Mouse (Mus musculus): Measurements from ENCODE around the gene Capn9. TPM values are rescaled to one million over a fixed set of nuclear protein-coding genes. Genes with fewer than 3 reads are reported as not detected.
A peak's percentile ranks its signal among the peaks of the same experiment; 100 is the strongest.

The Capn9 gene
- polyA plus RNA-seq (2015; fragmentation: Nextera tagmentation; extraction: Ambion mirVana): 0.15 TPM in 1 of 2 replicates, not detected in the other

- Histone ChIP-seq H3K9ac (0 out of 2 replicates have a peak within 1 kb of the TSS, but pooled peaks have one; percentile 25), H3K36me3 (no peaks in the 10 kb centered on the region), H3K4me3 (no peak within 1 kb of the TSS), H3K4me1 (0 out of 2 replicates have a peak, but pooled peaks cover 4% of the 10 kb centered on the region), H3K9me3 (no peaks in the 10 kb centered on the region), H3K4me2 (replicated peaks) (no peak within 1 kb of the TSS), H3K27ac (no peak within 1 kb of the TSS), H3K27me3 (no peaks in the 10 kb centered on the region)
- no peak for ATAC-seq (ENCODE audit: low FRiP score, low read depth)
- WGBS: 88% methylated on average over 8 of the region's 8 CpGs
Observed at GRCm38 (mm10) chr8:124575811-124576210, at the start of gene Capn9. Gene Capn9, plus strand, starts transcription at chr8:124576111.

GRCm38 (mm10) chr8:124526261-124526660, 49.6 kb upstream of the Capn9 start:
- WGBS: 93% methylated on average over 11 of the region's 11 CpGs
- Histone ChIP-seq H3K27me3 (no peaks in the 10 kb centered on the region), H3K4me3 (no peak overlapping the region), H3K4me1 (peaks cover 10% of the 10 kb centered on the region), H3K4me2 (replicated peaks) (no peak overlapping the region), H3K27ac (no peak overlapping the region), H3K36me3 (peaks cover 70% of the 10 kb centered on the region), H3K9ac (no peak overlapping the region), H3K9me3 (no peaks in the 10 kb centered on the region)
- no peak for ATAC-seq (ENCODE audit: low FRiP score, low read depth)

- 87% methylated on average over 14 of the region's 14 CpGs for WGBS
- Histone ChIP-seq H3K4me3 (no peak overlapping the region), H3K36me3 (peaks cover 92% of the 10 kb centered on the region), H3K9me3 (no peaks in the 10 kb centered on the region), H3K27me3 (no peaks in the 10 kb centered on the region), H3K9ac (no peak overlapping the region), H3K4me2 (replicated peaks) (no peak overlapping the region), H3K27ac (no peak overlapping the region), H3K4me1 (no peaks in the 10 kb centered on the region)
- no peak for ATAC-seq (ENCODE audit: low FRiP score, low read depth)
Observed at GRCm38 (mm10) chr8:124530076-124530475, 45.8 kb upstream of the Capn9 start.

GRCm38 (mm10) chr8:124530556-124530955, 45.4 kb upstream of the Capn9 start:
- Histone ChIP-seq H3K27me3 (no peaks in the 10 kb centered on the region), H3K36me3 (peaks cover 94% of the 10 kb centered on the region), H3K4me1 (no peaks in the 10 kb centered on the region), H3K27ac (no peak overlapping the region), H3K4me2 (replicated peaks) (no peak overlapping the region), H3K9ac (no peak overlapping the region), H3K9me3 (no peaks in the 10 kb centered on the region), H3K4me3 (no peak overlapping the region)
- 85% methylated on average over 7 of the region's 7 CpGs for WGBS
- ATAC-seq (ENCODE audit: low FRiP score, low read depth): no peak

- Histone ChIP-seq H3K36me3 (peaks cover 94% of the 10 kb centered on the region), H3K4me1 (no peaks in the 10 kb centered on the region), H3K9ac (no peak overlapping the region), H3K4me2 (replicated peaks) (no peak overlapping the region), H3K27me3 (no peaks in the 10 kb centered on the region), H3K27ac (no peak overlapping the region), H3K4me3 (no peak overlapping the region), H3K9me3 (no peaks in the 10 kb centered on the region)
- ATAC-seq (ENCODE audit: low FRiP score, low read depth): no peak
- 89% methylated on average over 4 of the region's 4 CpGs for WGBS
Observed at GRCm38 (mm10) chr8:124530996-124531395, 44.9 kb upstream of the Capn9 start.

GRCm38 (mm10) chr8:124532626-124533025, 43.3 kb upstream of the Capn9 start:
- 93% methylated on average over 3 of the region's 3 CpGs for WGBS
- H3K9me3 ChIP-seq: no peaks in the 10 kb centered on the region
- H3K36me3 ChIP-seq: peaks cover 89% of the 10 kb centered on the region
- no peak overlapping the region for H3K27ac ChIP-seq
- H3K9ac ChIP-seq: no peak overlapping the region
- H3K27me3 ChIP-seq: no peaks in the 10 kb centered on the region
- H3K4me3 ChIP-seq: no peak overlapping the region
- no peak overlapping the region for H3K4me2 ChIP-seq (replicated peaks)
- ATAC-seq (ENCODE audit: low FRiP score, low read depth): no peak
- no peaks in the 10 kb centered on the region for H3K4me1 ChIP-seq

GRCm38 (mm10) chr8:124535451-124535850, 40.5 kb upstream of the Capn9 start:
- no peaks in the 10 kb centered on the region for H3K4me1 ChIP-seq
- H3K4me2 ChIP-seq (replicated peaks): no peak overlapping the region
- H3K36me3 ChIP-seq: peaks cover 91% of the 10 kb centered on the region
- WGBS: 96% methylated on average over 5 of the region's 5 CpGs
- H3K9me3 ChIP-seq: no peaks in the 10 kb centered on the region
- no peak overlapping the region for H3K9ac ChIP-seq
- no peaks in the 10 kb centered on the region for H3K27me3 ChIP-seq
- ATAC-seq (ENCODE audit: low FRiP score, low read depth): no peak
- no peak overlapping the region for H3K4me3 ChIP-seq
- H3K27ac ChIP-seq: no peak overlapping the region

- Histone ChIP-seq H3K4me2 (replicated peaks) (no peak overlapping the region), H3K9me3 (no peaks in the 10 kb centered on the region), H3K27me3 (no peaks in the 10 kb centered on the region), H3K36me3 (peaks cover 92% of the 10 kb centered on the region), H3K4me1 (no peaks in the 10 kb centered on the region), H3K27ac (no peak overlapping the region), H3K9ac (no peak overlapping the region), H3K4me3 (no peak overlapping the region)
- ATAC-seq (ENCODE audit: low FRiP score, low read depth): no peak
- 95% methylated on average over 12 of the region's 12 CpGs for WGBS
Observed at GRCm38 (mm10) chr8:124540906-124541305, 35.0 kb upstream of the Capn9 start.

GRCm38 (mm10) chr8:124542001-124542400, 33.9 kb upstream of the Capn9 start:
- H3K4me2 ChIP-seq (replicated peaks): no peak overlapping the region
- no peaks in the 10 kb centered on the region for H3K4me1 ChIP-seq
- WGBS: 92% methylated on average over 4 of the region's 4 CpGs
- peaks cover 97% of the 10 kb centered on the region for H3K36me3 ChIP-seq
- no peak for ATAC-seq (ENCODE audit: low FRiP score, low read depth)
- H3K9ac ChIP-seq: no peak overlapping the region
- no peaks in the 10 kb centered on the region for H3K9me3 ChIP-seq
- H3K4me3 ChIP-seq: no peak overlapping the region
- H3K27ac ChIP-seq: no peak overlapping the region
- no peaks in the 10 kb centered on the region for H3K27me3 ChIP-seq

- no peaks in the 10 kb centered on the region for H3K27me3 ChIP-seq
- WGBS: 97% methylated on average over 5 of the region's 5 CpGs
- no peak overlapping the region for H3K4me3 ChIP-seq
- no peak overlapping the region for H3K4me2 ChIP-seq (replicated peaks)
- ATAC-seq (ENCODE audit: low FRiP score, low read depth): no peak
- no peaks in the 10 kb centered on the region for H3K9me3 ChIP-seq
- H3K36me3 ChIP-seq: peaks cover 99% of the 10 kb centered on the region
- H3K4me1 ChIP-seq: no peaks in the 10 kb centered on the region
- no peak overlapping the region for H3K27ac ChIP-seq
- no peak overlapping the region for H3K9ac ChIP-seq
Observed at GRCm38 (mm10) chr8:124543272-124543671, 32.6 kb upstream of the Capn9 start.

GRCm38 (mm10) chr8:124546371-124546770, 29.5 kb upstream of the Capn9 start:
- Histone ChIP-seq H3K27me3 (no peaks in the 10 kb centered on the region), H3K4me1 (no peaks in the 10 kb centered on the region), H3K4me2 (replicated peaks) (no peak overlapping the region), H3K9ac (peak overlapping the region; percentile 31; the same call in 1 of the 2 replicates), H3K4me3 (no peak overlapping the region), H3K9me3 (no peaks in the 10 kb centered on the region), H3K36me3 (peaks cover 99% of the 10 kb centered on the region), H3K27ac (no peak overlapping the region)
- 91% methylated on average over 6 of the region's 6 CpGs for WGBS
- no peak for ATAC-seq (ENCODE audit: low FRiP score, low read depth)

GRCm38 (mm10) chr8:124546815-124547214, 29.1 kb upstream of the Capn9 start:
- H3K27ac ChIP-seq: no peak overlapping the region
- peaks cover 99% of the 10 kb centered on the region for H3K36me3 ChIP-seq
- ATAC-seq (ENCODE audit: low FRiP score, low read depth): no peak
- H3K4me1 ChIP-seq: no peaks in the 10 kb centered on the region
- H3K9ac ChIP-seq: no peak overlapping the region
- 90% methylated on average over 7 of the region's 7 CpGs for WGBS
- H3K4me2 ChIP-seq (replicated peaks): no peak overlapping the region
- H3K27me3 ChIP-seq: no peaks in the 10 kb centered on the region
- H3K9me3 ChIP-seq: no peaks in the 10 kb centered on the region
- no peak overlapping the region for H3K4me3 ChIP-seq

GRCm38 (mm10) chr8:124547269-124547668, 28.6 kb upstream of the Capn9 start:
- Histone ChIP-seq H3K9ac (no peak overlapping the region), H3K36me3 (peaks cover 99% of the 10 kb centered on the region), H3K27me3 (no peaks in the 10 kb centered on the region), H3K4me3 (no peak overlapping the region), H3K4me1 (no peaks in the 10 kb centered on the region), H3K27ac (no peak overlapping the region), H3K4me2 (replicated peaks) (no peak overlapping the region), H3K9me3 (no peaks in the 10 kb centered on the region)
- 58% methylated on average over 11 of the region's 11 CpGs for WGBS
- no peak for ATAC-seq (ENCODE audit: low FRiP score, low read depth)
